Mouse (Mus musculus) cerebellum, adult 18-20 months (tissue): ENCODE results near the gene Haspin.
A peak's percentile ranks its signal among the peaks of the same experiment; 100 is the strongest.

Experiments used
- DNase-seq, 2 experiments: peaks; one replicate each; pipeline ENCODE4 v3.0.0; 2021

The Haspin gene

GRCm38 (mm10) chr11:73137591-73138501, at the start of gene Haspin:
Gene Haspin, minus strand, starts transcription at chr11:73138294.
- peak; percentile 83 to 90 for DNase-seq

- DNase-seq: no peak
These were observed 49.1 kb upstream of the Haspin start for GRCm38 (mm10) chr11:73187231-73187630.

GRCm38 (mm10) chr11:73185872-73186615, 48.0 kb upstream of the Haspin start:
- no peak for DNase-seq

- no peak for DNase-seq
These were observed 39.8 kb upstream of the Haspin start for GRCm38 (mm10) chr11:73177895-73178294.

GRCm38 (mm10) chr11:73177509-73177875, 39.4 kb upstream of the Haspin start:
- peak in 1 of 2 experiments; percentile 40 for DNase-seq

GRCm38 (mm10) chr11:73176608-73177508, 38.8 kb upstream of the Haspin start, which contains the start of the genes Emc6 and Tax1bp3:
Gene Emc6, minus strand, starts transcription at chr11:73177037.
Gene Tax1bp3, plus strand, starts transcription at chr11:73177083.
- peak; percentile 96 to 97 for DNase-seq

- DNase-seq: no peak
These were observed 38.1 kb upstream of the Haspin start for GRCm38 (mm10) chr11:73176186-73176585.

- no peak for DNase-seq
These were observed 37.5 kb upstream of the Haspin start for GRCm38 (mm10) chr11:73175612-73176011.

- DNase-seq: no peak
These were observed 34.1 kb upstream of the Haspin start for GRCm38 (mm10) chr11:73172186-73172585.

GRCm38 (mm10) chr11:73169231-73169630, 31.1 kb upstream of the Haspin start:
- DNase-seq: peak; percentile 64

GRCm38 (mm10) chr11:73168576-73168975, 30.5 kb upstream of the Haspin start:
- DNase-seq: no peak

- no peak for DNase-seq
These were observed 30.0 kb upstream of the Haspin start for GRCm38 (mm10) chr11:73168071-73168470.

GRCm38 (mm10) chr11:73162284-73162683, 24.2 kb upstream of the Haspin start:
- DNase-seq: no peak

- no peak for DNase-seq
These were observed 23.5 kb upstream of the Haspin start for GRCm38 (mm10) chr11:73161616-73162015.

GRCm38 (mm10) chr11:73160811-73161200, 22.7 kb upstream of the Haspin start:
- no peak for DNase-seq

GRCm38 (mm10) chr11:73159957-73160810, 22.1 kb upstream of the Haspin start, which contains the start of gene P2rx5:
Gene P2rx5, plus strand, starts transcription at chr11:73160421.
- DNase-seq: peak; percentile 36 to 56

- DNase-seq: no peak
These were observed 17.0 kb upstream of the Haspin start for GRCm38 (mm10) chr11:73155071-73155470.

- DNase-seq: no peak
These were observed 10.1 kb upstream of the Haspin start for GRCm38 (mm10) chr11:73148209-73148608.

- DNase-seq: no peak
These were observed 8.9 kb upstream of the Haspin start for GRCm38 (mm10) chr11:73146975-73147365.

- no peak for DNase-seq
These were observed 8.2 kb upstream of the Haspin start for GRCm38 (mm10) chr11:73146026-73146974.
